In the genomic region with DNA sequence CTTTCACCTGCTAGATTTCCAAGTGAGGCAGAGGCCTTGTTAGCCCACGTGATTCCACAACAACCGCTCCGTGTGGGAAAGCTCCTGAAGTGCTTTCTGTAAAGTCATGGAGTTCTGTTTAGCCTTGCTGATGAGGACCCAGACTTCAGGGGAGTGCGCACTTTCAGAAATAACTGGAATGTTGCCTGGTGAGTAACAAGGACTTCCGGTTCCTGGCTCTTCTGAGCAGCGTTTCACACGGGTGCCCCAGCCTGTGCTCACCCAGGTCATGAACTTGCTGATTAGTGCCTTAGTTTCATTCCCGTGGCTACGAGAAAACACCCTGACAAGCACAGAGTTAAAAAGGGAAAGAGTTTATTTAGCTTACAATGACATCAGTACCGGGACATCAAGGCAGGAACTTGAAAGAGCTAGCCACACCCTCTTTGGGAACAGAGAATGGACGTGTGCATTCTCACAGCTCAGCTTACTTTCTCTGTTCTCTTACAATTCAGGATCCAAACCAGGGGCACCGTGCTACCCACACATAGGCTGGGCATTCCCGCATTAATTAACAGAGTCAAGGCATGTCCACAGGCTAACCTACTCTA, we compare ENCODE assay signal across 9 mouse cellular contexts.
DNase-seq lines count a peak whose midpoint lies in the region; ATAC-seq and TF ChIP-seq lines count a peak whose summit lies in the region.
"Had no signal": no experiment of that assay in that cellular context is flagged by ENCODE, and none has a peak within 500 bp of the region (broad histone marks: within the 10 kb centered on the region; RNA-seq: fewer than 3 reads in every experiment).

No protein-coding gene starts in this region.

- no peak overlapping the region for H3K4me3 ChIP-seq in midbrain, embryonic 13.5 days (replicated peaks)
- H3K4me3 ChIP-seq in midbrain, postnatal 0 days (ENCODE audit: low read depth, low read length), result no peak overlapping the region
- peak overlapping the region; percentile 3; the same call in 1 of the 2 replicates for H3K4me3 ChIP-seq in heart, embryonic 13.5 days

- no peak for TF ChIP-seq CTCF in midbrain, postnatal 0 days (IDR thresholded peaks at IDR 0.05)

- H3K27ac ChIP-seq in midbrain, embryonic 13.5 days, result no peak overlapping the region
- no peak overlapping the region for H3K27ac ChIP-seq in midbrain, postnatal 0 days (ENCODE audit: low read depth, low read length)
- peak overlapping the region; percentile 65 for H3K27ac ChIP-seq in heart, embryonic 13.5 days (replicated peaks)

- no peak overlapping the region for H3K4me2 ChIP-seq in midbrain, embryonic 13.5 days (replicated peaks)
- H3K4me2 ChIP-seq in midbrain, postnatal 0 days (ENCODE audit: low read depth, low read length, poor library complexity, severe bottlenecking), result no peak overlapping the region
- peak overlapping the region; percentile 46 for H3K4me2 ChIP-seq in heart, embryonic 13.5 days

- ATAC-seq in midbrain, embryonic 13.5 days, result 0 out of 2 replicates have a peak, but pooled peaks have one; percentile 25
- no peak for ATAC-seq in midbrain, postnatal 0 days (ENCODE audit: low FRiP score)
- 0 out of 2 replicates have a peak, but pooled peaks have one; percentile 39 for ATAC-seq in heart, embryonic 13.5 days (ENCODE audit: extremely low read depth, insufficient number of reproducible peaks, low FRiP score, low TSS enrichment)
- ATAC-seq: forebrain, embryonic 14.5 days had no signal

- 50% methylated on average over 13 of the region's 13 CpGs for WGBS in midbrain, embryonic 13.5 days
- whole genome bisulfite sequencing in midbrain, postnatal 0 days, result 58% methylated on average over 13 of the region's 13 CpGs
- 33% methylated on average over 13 of the region's 13 CpGs for WGBS in heart, embryonic 13.5 days

- no peak for DNase-seq in midbrain, postnatal 0 days (ENCODE audit: low spot score)
- peak; percentile 41 for DNase-seq in kidney, postnatal 14 days
- no peak for DNase-seq in thymus, postnatal 0 days (ENCODE audit: low spot score)
- no peak for DNase-seq in right cerebral cortex, postnatal 36 days (ENCODE audit: low spot score in 2 of 2)
- DNase-seq in right cerebral cortex, postnatal 4 days, result no peak
- DNase-seq: adrenal gland, postnatal 25 days had no signal

- no peaks in the 10 kb centered on the region for H3K36me3 ChIP-seq in midbrain, embryonic 13.5 days
- H3K36me3 ChIP-seq in midbrain, postnatal 0 days (ENCODE audit: insufficient read depth, low read length), result no peaks in the 10 kb centered on the region
- H3K36me3 ChIP-seq in heart, embryonic 13.5 days, result no peaks in the 10 kb centered on the region

- H3K4me1 ChIP-seq in midbrain, embryonic 13.5 days (replicated peaks), result peaks cover 10% of the 10 kb centered on the region
- H3K4me1 ChIP-seq in midbrain, postnatal 0 days (ENCODE audit: insufficient read depth, low read length), result no peaks in the 10 kb centered on the region
- H3K4me1 ChIP-seq in heart, embryonic 13.5 days, result peaks cover 17% of the 10 kb centered on the region

- H3K9me3 ChIP-seq in midbrain, embryonic 13.5 days, result no peaks in the 10 kb centered on the region
- H3K9me3 ChIP-seq in midbrain, postnatal 0 days (ENCODE audit: low read length), result no peaks in the 10 kb centered on the region
- H3K9me3 ChIP-seq in heart, embryonic 13.5 days, result no peaks in the 10 kb centered on the region

- no peak overlapping the region for H3K9ac ChIP-seq in midbrain, embryonic 13.5 days (replicated peaks)
- H3K9ac ChIP-seq in midbrain, postnatal 0 days (replicated peaks; ENCODE audit: low read length, poor library complexity, severe bottlenecking), result no peak overlapping the region
- H3K9ac ChIP-seq in heart, embryonic 13.5 days, result no peak overlapping the region

- 0 out of 2 replicates have a peak, but pooled peaks cover 4% of the 10 kb centered on the region for H3K27me3 ChIP-seq in midbrain, embryonic 13.5 days
- no peaks in the 10 kb centered on the region for H3K27me3 ChIP-seq in midbrain, postnatal 0 days (ENCODE audit: insufficient read depth, low read length)
- 0 out of 2 replicates have a peak, but pooled peaks cover 2% of the 10 kb centered on the region for H3K27me3 ChIP-seq in heart, embryonic 13.5 days (replicated peaks)
